16 mouse cellular contexts compared by ENCODE assay signal in the genomic region with DNA sequence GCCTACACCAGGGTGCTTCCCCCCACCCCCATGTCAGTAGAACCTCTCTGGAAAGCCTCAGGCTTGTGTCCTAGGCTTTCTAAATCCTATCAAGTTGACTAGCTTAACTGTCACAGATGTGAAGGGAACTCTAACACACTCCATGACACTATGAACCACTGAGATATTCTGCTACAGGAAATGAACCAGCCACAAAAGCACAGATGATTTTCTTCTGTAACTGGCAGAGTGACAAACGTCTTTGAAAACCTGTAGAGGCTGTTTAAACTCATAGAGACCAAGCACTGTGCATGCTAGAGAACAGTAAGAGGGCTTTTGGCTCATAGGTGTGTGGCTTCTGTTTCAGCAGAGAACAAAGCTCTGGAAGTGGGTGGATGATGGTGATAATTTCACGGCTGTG. TPM values are rescaled to one million over a fixed set of nuclear protein-coding genes. Genes with fewer than 3 reads are reported as not detected.
DNase-seq lines count a peak whose midpoint lies in the region; ATAC-seq lines count a peak whose summit lies in the region.
"Had no signal": no experiment of that assay in that cellular context is flagged by ENCODE, and none has a peak within 500 bp of the region (broad histone marks: within the 10 kb centered on the region; RNA-seq: fewer than 3 reads in every experiment).

No protein-coding gene starts in this region.

- intact Hi-C loops in gastrocnemius, postnatal 14 days (cut with DNase I; ENCODE audit: low total_unique reads), result no loop called here

- no peak overlapping the region for H3K4me2 ChIP-seq in liver, embryonic 12.5 days
- H3K4me2 ChIP-seq: embryonic facial prominence, embryonic 15.5 days; limb, embryonic 13.5 days had no signal

- H3K36me3 ChIP-seq in liver, embryonic 12.5 days, result peaks cover 36% of the 10 kb centered on the region

- no peaks in the 10 kb centered on the region for H3K9me3 ChIP-seq in liver, embryonic 12.5 days (replicated peaks)
- H3K9me3 ChIP-seq: embryonic facial prominence, embryonic 15.5 days had no signal

- no peak overlapping the region for H3K9ac ChIP-seq in liver, embryonic 12.5 days
- H3K9ac ChIP-seq: embryonic facial prominence, embryonic 15.5 days; limb, embryonic 13.5 days; liver, postnatal 0 days had no signal

- DNase-seq in liver, result no peak
- DNase-seq in CD4-positive, CD25-positive, alpha-beta regulatory T cell, adult 2 months (ENCODE audit: low read depth, low spot score), result peak; percentile 60
- peak; percentile 64 for DNase-seq in T-cell, adult 2 months (ENCODE audit: low spot score)
- peak; percentile 80 for DNase-seq in thymus, postnatal 0 days (ENCODE audit: low spot score)
- no peak for DNase-seq in kidney, postnatal 14 days
- no peak for DNase-seq in gastrocnemius, postnatal 14 days
- DNase-seq: cerebellum, adult 2 months; kidney, adult 2 months; kidney, postnatal 36 days; liver, postnatal 0 days; midbrain, embryonic 14.5 days; right cerebral cortex, postnatal 25 days had no signal

- no peaks in the 10 kb centered on the region for H3K27me3 ChIP-seq in liver, embryonic 12.5 days (replicated peaks)
- H3K27me3 ChIP-seq: embryonic facial prominence, embryonic 15.5 days; limb, embryonic 13.5 days had no signal

- 0 out of 2 replicates have a peak overlapping the region, but pooled peaks have one; percentile 4 for H3K27ac ChIP-seq in liver, embryonic 12.5 days
- H3K27ac ChIP-seq: embryonic facial prominence, embryonic 15.5 days; limb, embryonic 13.5 days had no signal

- ATAC-seq in liver, embryonic 12.5 days, result no peak
- ATAC-seq: hindbrain, embryonic 16.5 days; liver, postnatal 0 days had no signal

- no peak overlapping the region for H3K4me3 ChIP-seq in liver, embryonic 12.5 days
- H3K4me3 ChIP-seq: embryonic facial prominence, embryonic 15.5 days; limb, embryonic 13.5 days had no signal

- 33% methylated on average over 2 of the region's 2 CpGs for WGBS in liver, embryonic 12.5 days (ENCODE audit: insufficient replicate concordance)

- peaks cover 9% of the 10 kb centered on the region for H3K4me1 ChIP-seq in liver, embryonic 12.5 days

RNA-seq across cellular contexts. Expression of gene Zbtb9, which starts 8.1 kb away (rescaled TPM):
- polyA plus RNA-seq in liver, embryonic 12.5 days (2016; fragmentation: Nextera tagmentation; extraction: Ambion mirVana), result 8.9 and 9.2 TPM in 2 replicates
- polyA plus RNA-seq in thymus, postnatal 0 days (2015; fragmentation: Nextera tagmentation; extraction: Ambion mirVana), result 21.1 and 24.0 TPM in 2 replicates
- total RNA-seq in gastrocnemius, postnatal 14 days (2021), result 1 to 10 TPM; 1.6 to 2.6 TPM

RNA-seq across cellular contexts. Expression of gene Syngap1, which starts 40.0 kb away (rescaled TPM):
- polyA plus RNA-seq in liver, embryonic 12.5 days (2016; fragmentation: Nextera tagmentation; extraction: Ambion mirVana), result 0.29 and 0.36 TPM in 2 replicates
- 0.21 TPM in 2 replicates for polyA plus RNA-seq in thymus, postnatal 0 days (2015; fragmentation: Nextera tagmentation; extraction: Ambion mirVana)
- total RNA-seq in gastrocnemius, postnatal 14 days (2021), result 1 to 10 TPM; 5.8 to 6.1 TPM

RNA-seq across cellular contexts. Expression of gene Cuta, which starts 41.7 kb away (rescaled TPM):
- 119 and 129 TPM in 2 replicates for polyA plus RNA-seq in liver, embryonic 12.5 days (2016; fragmentation: Nextera tagmentation; extraction: Ambion mirVana)
- polyA plus RNA-seq in thymus, postnatal 0 days (2015; fragmentation: Nextera tagmentation; extraction: Ambion mirVana), result 237 and 241 TPM in 2 replicates
- total RNA-seq in gastrocnemius, postnatal 14 days (2021), result 100 to 1,000 TPM in 1 of 2 experiments, 10 to 100 TPM in 1; 87.0 to 102 TPM

RNA-seq across cellular contexts. Expression of gene Bak1, which starts 47.8 kb away (rescaled TPM):
- polyA plus RNA-seq in liver, embryonic 12.5 days (2016; fragmentation: Nextera tagmentation; extraction: Ambion mirVana), result 2.7 and 3.2 TPM in 2 replicates
- polyA plus RNA-seq in thymus, postnatal 0 days (2015; fragmentation: Nextera tagmentation; extraction: Ambion mirVana), result 5.8 and 6.9 TPM in 2 replicates
- total RNA-seq in gastrocnemius, postnatal 14 days (2021), result 10 to 100 TPM; 24.7 to 27.9 TPM

RNA-seq across cellular contexts. Expression of gene Phf1, which starts 48.2 kb away (rescaled TPM):
- polyA plus RNA-seq in liver, embryonic 12.5 days (2016; fragmentation: Nextera tagmentation; extraction: Ambion mirVana), result 2.7 TPM in 2 replicates
- 8.5 and 9.3 TPM in 2 replicates for polyA plus RNA-seq in thymus, postnatal 0 days (2015; fragmentation: Nextera tagmentation; extraction: Ambion mirVana)
- total RNA-seq in gastrocnemius, postnatal 14 days (2021), result 1 to 10 TPM; 4.1 TPM

Comparison
In these comparisons a context has a peak if more than half of its experiments do, and no peak if none do; other contexts are left out.
1. DNase-seq: peak in CD4-positive, CD25-positive, alpha-beta regulatory T cell, adult 2 months (single experiment), T-cell, adult 2 months (single experiment) and thymus, postnatal 0 days (single experiment); none in liver (single experiment), kidney, postnatal 14 days (single experiment) and gastrocnemius, postnatal 14 days (single experiment).